ENCODE assay signal across 7 mouse cellular contexts in the genomic region with DNA sequence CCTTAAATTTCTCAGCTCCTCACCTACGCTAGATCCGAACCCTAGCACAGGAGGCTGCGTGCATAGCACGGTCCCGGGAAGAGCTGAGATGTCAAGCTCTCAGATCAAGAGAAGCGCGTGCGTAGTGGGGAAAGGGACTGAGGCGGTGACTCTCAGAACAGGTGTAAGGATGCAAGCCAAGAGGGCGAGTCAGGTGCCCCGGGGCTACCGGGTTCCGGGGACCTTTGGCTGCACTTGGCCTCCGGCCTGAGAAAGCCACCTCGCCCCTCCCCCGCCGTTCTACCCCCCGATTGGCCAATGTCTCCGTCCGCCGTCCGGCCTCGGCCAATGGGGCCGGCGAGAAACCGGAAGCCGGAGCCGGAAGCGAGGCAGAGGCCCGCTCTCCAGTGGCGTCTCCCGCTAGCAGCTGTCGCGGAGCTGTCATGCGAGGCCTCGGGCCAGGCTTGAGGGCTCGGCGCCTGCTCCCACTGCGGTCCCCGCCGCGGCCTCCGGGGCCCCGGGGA. TPM values are rescaled to one million over a fixed set of nuclear protein-coding genes. Genes with fewer than 3 reads are reported as not detected.
DNase-seq lines count a peak whose midpoint lies in the region; ATAC-seq and TF ChIP-seq lines count a peak whose summit lies in the region.

A gene (plus strand): TSS at position 355 of the 503 bp plus-strand sequence.

- intact Hi-C loops in left cerebral cortex, postnatal 4 days (cut with DNase I): no loop called here

- peak; percentile 88 for DNase-seq in adrenal gland, adult 8-10 months
- DNase-seq in embryo, embryonic 9.5 days (ENCODE audit: extremely low spot score): peak; percentile 89
- peak; percentile 91 to 94 for DNase-seq in gastrocnemius, postnatal 4 days (ENCODE audit: low spot score in 2 of 2)
- DNase-seq in left cerebral cortex, postnatal 4 days: peak; percentile 97

- TF ChIP-seq CTCF in intestine, postnatal 0 days (IDR thresholded peaks at IDR 0.05; ENCODE audit: low read depth): no peak
- no peak for TF ChIP-seq CTCF in small intestine, adult 2 months (IDR thresholded peaks at IDR 0.05; ENCODE audit: extremely low read depth, insufficient read length, insufficient replicate concordance, low read depth, low read length)

- peak within 1 kb of the TSS; percentile 92 for H3K9ac ChIP-seq in intestine, postnatal 0 days (ENCODE audit: low read depth, low read length)
- H3K9ac ChIP-seq in midbrain, embryonic 12.5 days (replicated peaks): peak within 1 kb of the TSS; percentile 88

- H3K4me2 ChIP-seq in intestine, postnatal 0 days (replicated peaks; ENCODE audit: low read depth): peak within 1 kb of the TSS; percentile 99
- peak within 1 kb of the TSS; percentile 100 for H3K4me2 ChIP-seq in midbrain, embryonic 12.5 days (replicated peaks)

- 0 out of 2 replicates have a peak, but pooled peaks cover 7% of the 10 kb centered on the region for H3K4me1 ChIP-seq in intestine, postnatal 0 days (replicated peaks; ENCODE audit: control insufficient read depth, insufficient read depth, low read length)
- peaks cover 9% of the 10 kb centered on the region for H3K4me1 ChIP-seq in midbrain, embryonic 12.5 days
- peaks cover 19% of the 10 kb centered on the region for H3K4me1 ChIP-seq in small intestine, adult 2 months (ENCODE audit: control insufficient read depth, insufficient read depth, insufficient read length, low read length)

- H3K4me3 ChIP-seq in intestine, postnatal 0 days (ENCODE audit: low read depth, low read length): peak within 1 kb of the TSS; percentile 72
- peak within 1 kb of the TSS; percentile 97 for H3K4me3 ChIP-seq in midbrain, embryonic 12.5 days
- H3K4me3 ChIP-seq in small intestine, adult 2 months (ENCODE audit: low read depth, low read length): peak within 1 kb of the TSS; percentile 89

- H3K27me3 ChIP-seq in intestine, postnatal 0 days (replicated peaks; ENCODE audit: control insufficient read depth, insufficient read depth, low read length): no peaks in the 10 kb centered on the region
- no peaks in the 10 kb centered on the region for H3K27me3 ChIP-seq in midbrain, embryonic 12.5 days
- H3K27me3 ChIP-seq in small intestine, adult 2 months (ENCODE audit: control insufficient read depth, insufficient read depth, low read length): no peaks in the 10 kb centered on the region

- 1% methylated on average over 44 of the region's 44 CpGs for WGBS in intestine, postnatal 0 days
- 2% methylated on average over 44 of the region's 44 CpGs for WGBS in midbrain, embryonic 12.5 days
- under 1% methylated on average over 44 of the region's 44 CpGs for WGBS in small intestine, adult 2 months

- peak; percentile 91 for ATAC-seq in intestine, postnatal 0 days
- ATAC-seq in midbrain, embryonic 12.5 days (ENCODE audit: low FRiP score, low read depth): peak; percentile 97

- no peaks in the 10 kb centered on the region for H3K9me3 ChIP-seq in intestine, postnatal 0 days (ENCODE audit: control insufficient read depth)
- no peaks in the 10 kb centered on the region for H3K9me3 ChIP-seq in midbrain, embryonic 12.5 days

- H3K27ac ChIP-seq in intestine, postnatal 0 days (ENCODE audit: low read depth, low read length): peak within 1 kb of the TSS; percentile 96
- peak within 1 kb of the TSS; percentile 92 for H3K27ac ChIP-seq in midbrain, embryonic 12.5 days (replicated peaks)
- peak within 1 kb of the TSS; percentile 74 for H3K27ac ChIP-seq in small intestine, adult 2 months (ENCODE audit: insufficient read depth, low read depth, low read length)

- peak; percentile 86 for TF ChIP-seq POLR2A in small intestine, adult 2 months (IDR thresholded peaks at IDR 0.05; ENCODE audit: low read depth, low read length)

- H3K36me3 ChIP-seq in intestine, postnatal 0 days (ENCODE audit: control insufficient read depth, insufficient read depth): no peaks in the 10 kb centered on the region
- H3K36me3 ChIP-seq in midbrain, embryonic 12.5 days: 0 out of 2 replicates have a peak, but pooled peaks cover 9% of the 10 kb centered on the region
- H3K36me3 ChIP-seq in small intestine, adult 2 months (ENCODE audit: control insufficient read depth, insufficient read depth, low read length): no peaks in the 10 kb centered on the region

RNA-seq across cellular contexts. Expression of the gene that starts here (rescaled TPM):
- total RNA-seq in adrenal gland, adult 8-10 months (2022): 10 to 100 TPM; 46.6 to 60.5 (median 54.6) TPM
- 10 to 100 TPM; 66.5 to 68.1 TPM for total RNA-seq in gastrocnemius, postnatal 4 days (2021)
- 29.0 and 29.4 TPM in 2 replicates for polyA plus RNA-seq in intestine, postnatal 0 days (2015; fragmentation: Nextera tagmentation; extraction: Ambion mirVana)
- 10 to 100 TPM; 19.3 to 21.5 TPM for total RNA-seq in left cerebral cortex, postnatal 4 days (2021)
- 14.4 and 14.6 TPM in 2 replicates for polyA plus RNA-seq in midbrain, embryonic 12.5 days (2016; fragmentation: Nextera tagmentation; extraction: Ambion mirVana)
- polyA plus RNA-seq in small intestine, adult 2 months (2012; rRNA removed): 29.0 and 49.6 TPM in 2 replicates

Comparison
In these comparisons a context has a peak if more than half of its experiments do, and no peak if none do; other contexts are left out.
1. Peak in every context shown above with its lines: DNase-seq, ATAC-seq, H3K4me3 ChIP-seq and H3K27ac ChIP-seq.